Mouse (Mus musculus) forebrain, embryonic 13.5 days (tissue): ENCODE results near the gene Cntf. TPM values are rescaled to one million over a fixed set of nuclear protein-coding genes. Genes with fewer than 3 reads are reported as not detected.

Experiments used
- ATAC-seq: fragments of 200-750 bp; cut with Nextera tagmentation; 2 replicates; pipeline ENCODE4 v1.8.0; 2017
- H3K27ac ChIP-seq: fragments of 300-500 bp; sonication (generic); 2 replicates; pipeline ENCODE4 v1.5.1; 2015; ENCODE audit warnings: inconsistent platforms, mild to moderate bottlenecking, moderate library complexity
- H3K27me3 ChIP-seq: fragments of 300-500 bp; sonication (generic); 2 replicates; pipeline ENCODE4 v1.6.1; 2015; ENCODE audit warnings: mild to moderate bottlenecking, inconsistent platforms
- H3K36me3 ChIP-seq: fragments of 300-500 bp; sonication (generic); 2 replicates; pipeline ENCODE4 v1.6.1; 2015; ENCODE audit warnings: mild to moderate bottlenecking, inconsistent platforms; ENCODE audit not compliant: poor library complexity, severe bottlenecking
- H3K4me1 ChIP-seq: fragments of 300-500 bp; sonication (generic); 2 replicates; pipeline ENCODE4 v1.6.1; 2015; ENCODE audit warnings: inconsistent platforms
- H3K4me2 ChIP-seq: fragments of 300-500 bp; sonication (generic); 2 replicates; pipeline ENCODE4 v1.6.1; 2015; ENCODE audit warnings: inconsistent platforms, mild to moderate bottlenecking, moderate library complexity
- H3K4me3 ChIP-seq: fragments of 300-500 bp; sonication (generic); 2 replicates; pipeline ENCODE4 v1.5.1; 2015; ENCODE audit warnings: mild to moderate bottlenecking, inconsistent platforms
- H3K9ac ChIP-seq: fragments of 300-500 bp; sonication (generic); 2 replicates; pipeline ENCODE4 v1.6.1; 2015; ENCODE audit warnings: mild to moderate bottlenecking, inconsistent platforms
- H3K9me3 ChIP-seq: fragments of 300-500 bp; sonication (generic); replicated peaks from 2 replicates; pipeline ENCODE4 v1.6.1; 2016; ENCODE audit warnings: inconsistent platforms
- WGBS: fragments of 180-500 bp; shearing (Covaris S2); methylation state at CpG from one replicate; pipeline ENCODE4 v1.1.7; 2015; 5-methylcytosine and 5-hydroxymethylcytosine counted together
- polyA plus RNA-seq: library from polyadenylated mRNA; unstranded; fragments of >200 nt; fragmentation: Nextera tagmentation; extraction: Ambion mirVana; gene quantifications from 2 replicates; pipeline ENCODE4 v1.2.1, GENCODE M21; 2015

Gene Cntf
- polyA plus RNA-seq, 1 experiment from 2014 or later, result 2.3 TPM

DNA sequence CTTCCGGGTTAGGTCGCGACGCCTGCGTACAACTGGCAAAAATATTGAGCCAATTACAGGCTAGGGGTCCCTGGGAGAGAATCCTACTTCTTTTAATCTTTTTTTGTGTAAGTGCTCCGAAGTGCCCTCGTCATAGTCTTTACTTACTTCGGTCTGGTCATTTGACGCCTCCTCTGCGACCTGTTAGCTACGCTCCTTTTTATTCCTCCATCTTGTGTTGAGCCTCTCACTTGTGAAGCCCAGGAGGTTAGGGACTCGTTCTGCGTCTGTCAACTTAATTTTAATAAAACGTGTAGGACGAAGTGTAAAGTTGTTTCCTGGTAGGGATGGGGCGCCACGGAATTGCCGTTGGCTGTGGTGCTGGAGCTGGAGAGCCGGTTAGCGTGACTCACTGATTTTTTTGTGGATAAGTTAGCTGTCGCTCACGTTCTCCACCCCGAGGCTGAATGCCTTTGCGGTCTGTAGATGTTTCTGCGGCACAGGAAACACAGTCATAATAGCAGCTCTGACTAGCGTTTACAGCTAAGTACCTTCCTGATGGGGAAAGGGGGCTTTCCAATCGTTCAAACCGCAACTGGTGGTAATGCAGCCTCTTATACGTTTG is 31.0 kb upstream of the Cntf start:
- Histone ChIP-seq H3K27me3 (no peaks in the 10 kb centered on the region), H3K36me3 (no peaks in the 10 kb centered on the region), H3K4me1 (peaks cover 15% of the 10 kb centered on the region), H3K4me2 (peak overlapping the region; percentile 77), H3K27ac (peak overlapping the region; percentile 90), H3K4me3 (peak overlapping the region; percentile 95), H3K9me3 (no peaks in the 10 kb centered on the region), H3K9ac (peak overlapping the region; percentile 74)
- WGBS, result under 1% methylated on average over 29 of the region's 29 CpGs
- ATAC-seq, result peak; percentile 4

DNA sequence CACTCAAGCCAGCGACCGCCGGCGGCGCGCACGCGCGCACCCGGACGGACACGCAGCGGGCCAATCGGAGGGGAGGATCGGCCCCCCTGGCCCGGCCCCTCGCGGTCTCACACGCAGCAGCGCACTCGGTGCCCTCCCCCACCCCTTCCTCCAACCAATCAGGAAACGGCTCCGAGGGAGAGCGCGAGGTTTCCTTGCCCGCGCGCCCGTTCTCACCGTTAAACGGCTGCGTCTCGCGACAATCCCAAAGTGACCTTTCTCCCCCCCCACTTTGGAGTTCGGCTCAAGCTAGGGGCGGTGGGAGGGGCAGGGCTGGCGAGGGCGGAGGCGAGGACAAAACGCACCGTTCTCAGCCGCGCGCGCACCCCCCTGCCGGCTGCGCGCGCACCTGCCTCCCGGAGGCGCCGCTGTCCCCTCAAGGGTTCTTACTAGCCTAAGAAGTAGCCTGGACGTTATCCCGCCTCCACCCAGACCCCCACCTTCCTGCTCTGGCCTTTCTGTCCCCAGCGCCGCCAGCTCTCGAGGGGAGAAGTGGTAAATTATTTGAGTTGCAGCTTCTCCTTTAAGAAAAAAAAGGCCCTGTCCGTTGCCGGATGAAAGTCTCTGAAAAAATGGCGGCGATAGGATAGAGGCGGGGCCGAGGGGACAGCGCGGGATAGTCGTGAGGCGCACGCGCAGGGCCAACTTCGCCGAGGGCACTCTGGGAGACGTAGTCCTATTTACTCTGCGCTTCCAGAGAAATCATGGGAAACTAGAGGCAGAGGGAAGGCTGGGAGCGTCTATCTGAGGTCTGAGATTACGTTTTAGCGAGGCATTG is 30.3 kb upstream of the Cntf start, which contains the start of the genes Zfp91 and Lpxn:
Zfp91 (minus strand) TSS at position 616 of the 817 bp plus-strand sequence.
Lpxn (plus strand) TSS at position 683 of the 817 bp plus-strand sequence.
- under 1% methylated on average over 59 of the region's 76 CpGs for WGBS

DNA sequence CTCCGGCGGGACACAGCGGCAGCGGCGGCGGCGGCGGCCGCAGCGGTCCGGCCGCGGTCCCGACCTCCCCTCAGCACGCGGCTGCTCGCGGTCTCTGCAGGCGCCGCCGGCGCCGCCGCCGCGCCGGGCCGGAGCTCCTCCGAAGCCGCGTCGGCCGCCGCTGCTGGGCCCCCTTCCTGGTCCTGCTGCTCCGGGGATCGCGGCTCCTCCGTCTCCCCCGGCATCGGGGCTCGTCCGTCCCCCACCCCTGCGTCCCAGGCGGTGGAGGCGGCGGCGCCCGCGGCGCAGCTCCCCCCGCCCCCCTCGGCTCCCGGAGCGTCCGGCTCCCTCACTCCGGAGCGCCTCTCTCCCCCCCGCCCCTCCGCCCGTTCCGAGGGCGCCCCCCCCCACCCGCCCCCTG is 29.7 kb upstream of the Cntf start:
- no peaks in the 10 kb centered on the region for H3K9me3 ChIP-seq
- peak overlapping the region; percentile 95 for H3K4me3 ChIP-seq
- H3K9ac ChIP-seq, result peak overlapping the region; percentile 95
- no peaks in the 10 kb centered on the region for H3K27me3 ChIP-seq
- 1% methylated on average over 18 of the region's 63 CpGs for WGBS
- no peaks in the 10 kb centered on the region for H3K36me3 ChIP-seq
- H3K4me1 ChIP-seq, result peaks cover 20% of the 10 kb centered on the region
- ATAC-seq, result peak; percentile 44
- peak overlapping the region; percentile 99 for H3K27ac ChIP-seq
- peak overlapping the region; percentile 64 for H3K4me2 ChIP-seq

More for the DNA sequence above, 30.3 kb upstream of the Cntf start, which contains the start of the genes Zfp91 and Lpxn:
- Histone ChIP-seq H3K27ac (peak within 1 kb of the TSS; percentile 99), H3K4me3 (peak within 1 kb of the TSS; percentile 95), H3K36me3 (no peaks in the 10 kb centered on the region), H3K27me3 (no peaks in the 10 kb centered on the region), H3K4me2 (peak within 1 kb of the TSS; percentile 77), H3K9me3 (no peaks in the 10 kb centered on the region), H3K9ac (peak within 1 kb of the TSS; percentile 95), H3K4me1 (peaks cover 20% of the 10 kb centered on the region)
- peak; percentile 96 for ATAC-seq

DNA sequence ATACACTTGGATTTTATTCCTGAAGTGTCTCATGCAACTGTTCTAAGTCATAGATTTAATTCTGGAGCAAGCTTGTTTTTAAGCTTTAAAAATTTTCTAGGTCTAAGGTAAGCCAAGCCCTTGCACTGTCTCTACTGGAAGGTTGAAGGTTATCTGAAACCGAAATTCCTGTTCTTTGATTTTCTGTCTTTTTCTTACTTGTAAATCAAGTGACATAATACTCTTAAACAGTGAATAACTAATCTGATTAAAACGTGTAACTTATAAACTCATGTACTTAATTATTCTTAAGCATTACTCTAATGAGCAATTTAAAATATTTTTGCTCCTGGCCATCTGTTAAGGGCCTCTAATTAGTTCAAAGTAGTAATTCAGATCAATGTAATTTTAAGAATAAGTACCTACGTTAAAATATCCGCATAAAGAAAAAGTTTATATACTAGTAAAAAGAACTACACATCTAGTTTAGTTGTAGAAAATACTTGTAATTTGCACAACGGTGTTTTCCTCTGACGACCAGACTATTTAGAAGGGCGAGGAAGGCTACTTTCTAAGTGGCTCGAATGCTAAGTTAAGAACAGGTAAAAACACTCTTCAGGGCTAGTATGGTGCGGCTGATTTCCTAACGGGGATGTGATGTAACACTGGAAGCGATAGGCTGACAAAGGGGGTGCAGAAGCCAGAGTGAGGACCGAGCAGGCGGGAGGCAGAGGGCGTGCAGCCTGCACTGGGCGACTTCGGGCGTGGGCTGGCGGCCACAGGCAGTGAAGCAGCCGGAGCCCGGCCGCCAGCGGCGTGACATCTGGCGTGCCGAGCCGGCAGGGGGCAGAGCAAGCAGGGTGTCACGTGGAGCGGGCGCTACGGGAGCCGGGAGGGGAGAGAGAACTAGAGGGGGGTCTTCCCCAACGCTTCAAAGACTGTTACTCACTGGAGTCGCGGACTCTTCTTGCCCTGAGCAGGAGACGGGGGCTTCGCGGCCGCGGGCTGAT is 28.9 kb upstream of the Cntf start:
- Histone ChIP-seq H3K4me1 (peaks cover 20% of the 10 kb centered on the region), H3K27ac (peak overlapping the region; percentile 99), H3K9ac (peak overlapping the region; percentile 95), H3K27me3 (no peaks in the 10 kb centered on the region), H3K4me3 (peak overlapping the region; percentile 95), H3K9me3 (no peaks in the 10 kb centered on the region), H3K4me2 (peak overlapping the region; percentile 64), H3K36me3 (no peaks in the 10 kb centered on the region)
- under 1% methylated on average over 35 of the region's 39 CpGs for WGBS
- ATAC-seq, result peak; percentile 65

DNA sequence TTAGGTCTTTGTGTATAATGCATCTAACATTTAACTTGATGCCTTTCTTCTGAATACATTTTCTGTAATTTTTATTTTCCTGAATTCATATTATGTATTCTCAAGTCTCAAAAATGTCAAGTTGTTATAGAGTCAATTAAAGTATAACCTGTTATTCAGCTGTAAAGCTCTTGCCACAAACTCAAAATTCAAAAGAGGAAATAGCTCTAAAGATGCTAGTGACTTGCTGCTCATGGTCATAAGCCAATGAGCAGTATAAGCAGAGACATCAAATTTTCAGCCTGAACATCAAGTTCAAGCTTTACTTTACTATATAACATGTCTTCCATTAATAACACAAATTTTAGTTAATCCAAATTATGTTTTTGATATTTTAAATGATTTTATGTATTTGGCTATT is 26.9 kb upstream of the Cntf start:
- Histone ChIP-seq H3K36me3 (no peaks in the 10 kb centered on the region), H3K4me3 (no peak overlapping the region), H3K4me2 (no peak overlapping the region), H3K9me3 (no peaks in the 10 kb centered on the region), H3K27ac (no peak overlapping the region), H3K27me3 (no peaks in the 10 kb centered on the region), H3K9ac (no peak overlapping the region), H3K4me1 (peaks cover 20% of the 10 kb centered on the region)
- no peak for ATAC-seq

DNA sequence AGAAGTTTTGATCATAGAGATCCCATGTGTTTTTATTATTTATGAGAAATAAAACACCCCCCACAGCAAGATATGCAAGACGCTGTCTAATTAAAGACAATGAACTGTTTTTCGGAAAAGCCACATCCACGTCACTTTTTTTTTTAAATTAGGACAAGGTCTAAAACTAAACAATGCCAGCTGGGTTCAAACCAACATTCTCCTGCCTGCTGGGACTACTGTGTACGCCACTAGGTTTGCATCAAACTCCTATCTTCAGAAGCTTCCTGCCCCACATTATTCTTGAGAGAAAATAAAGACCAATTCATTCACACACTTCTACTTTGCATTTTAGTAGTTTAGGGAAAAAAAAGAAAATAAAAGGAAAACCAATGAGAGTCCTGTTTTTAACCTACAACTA is 22.3 kb upstream of the Cntf start:
- no peak overlapping the region for H3K9ac ChIP-seq
- H3K36me3 ChIP-seq, result no peaks in the 10 kb centered on the region
- no peak overlapping the region for H3K4me3 ChIP-seq
- no peaks in the 10 kb centered on the region for H3K9me3 ChIP-seq
- H3K4me1 ChIP-seq, result peaks cover 8% of the 10 kb centered on the region
- no peak for ATAC-seq
- H3K27ac ChIP-seq, result no peak overlapping the region
- WGBS, result 89% methylated on average over 4 of the region's 4 CpGs
- no peak overlapping the region for H3K4me2 ChIP-seq
- H3K27me3 ChIP-seq, result no peaks in the 10 kb centered on the region

DNA sequence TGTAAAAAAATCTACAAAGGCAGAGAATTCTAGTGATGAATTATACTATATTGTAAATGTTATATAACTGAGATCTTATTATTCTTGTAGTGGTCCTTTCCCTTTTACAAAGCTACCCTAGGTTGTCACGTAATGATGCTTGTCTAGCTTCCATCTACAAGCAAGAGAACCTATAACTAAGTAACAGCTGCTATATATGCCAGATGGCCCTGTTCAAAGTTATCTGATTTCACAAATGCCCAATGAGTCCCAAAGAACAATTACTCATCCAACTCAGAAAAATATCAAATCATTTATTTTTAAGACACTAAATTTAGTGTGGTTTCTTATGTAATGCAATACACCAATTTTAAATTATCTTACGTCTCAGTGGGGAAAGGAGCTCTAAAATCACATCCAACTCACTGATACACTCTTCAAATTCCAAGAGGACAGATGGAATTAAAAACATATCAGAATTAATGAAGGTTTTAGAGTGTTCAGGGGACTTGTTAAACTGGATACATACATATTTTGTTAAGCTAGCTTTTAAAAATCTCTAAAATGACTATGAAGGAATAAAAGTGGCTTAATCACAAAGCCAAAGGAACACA is 21.5 kb upstream of the Cntf start:
- 92% methylated on average over 2 of the region's 2 CpGs for WGBS
- H3K9me3 ChIP-seq, result no peaks in the 10 kb centered on the region
- no peak overlapping the region for H3K4me3 ChIP-seq
- H3K36me3 ChIP-seq, result no peaks in the 10 kb centered on the region
- no peak overlapping the region for H3K4me2 ChIP-seq
- no peaks in the 10 kb centered on the region for H3K27me3 ChIP-seq
- H3K4me1 ChIP-seq, result peaks cover 8% of the 10 kb centered on the region
- no peak overlapping the region for H3K9ac ChIP-seq
- no peak overlapping the region for H3K27ac ChIP-seq
- no peak for ATAC-seq

DNA sequence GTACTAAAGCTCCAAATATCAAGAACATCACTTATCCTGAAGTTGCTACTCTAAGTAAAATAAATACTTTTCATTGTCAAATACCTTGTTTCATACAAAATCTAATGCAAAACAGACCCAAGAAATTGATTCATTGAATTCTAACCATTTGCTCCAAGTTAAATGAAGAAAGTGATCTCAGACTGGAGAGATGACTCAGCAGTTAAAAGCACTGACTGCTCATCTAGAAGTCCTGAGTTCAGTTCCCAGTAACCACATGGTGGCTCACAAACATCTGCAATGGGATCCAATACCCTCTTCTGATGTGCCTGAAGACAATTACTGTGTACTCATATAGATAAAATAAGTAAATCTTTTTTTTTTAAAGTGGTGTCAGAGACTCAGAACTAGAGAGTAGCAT is 15.0 kb upstream of the Cntf start:
- no peaks in the 10 kb centered on the region for H3K27me3 ChIP-seq
- H3K9ac ChIP-seq, result no peak overlapping the region
- H3K9me3 ChIP-seq, result no peaks in the 10 kb centered on the region
- ATAC-seq, result no peak
- H3K27ac ChIP-seq, result no peak overlapping the region
- no peaks in the 10 kb centered on the region for H3K4me1 ChIP-seq
- no peak overlapping the region for H3K4me3 ChIP-seq
- H3K36me3 ChIP-seq, result peaks cover 17% of the 10 kb centered on the region
- H3K4me2 ChIP-seq, result no peak overlapping the region

DNA sequence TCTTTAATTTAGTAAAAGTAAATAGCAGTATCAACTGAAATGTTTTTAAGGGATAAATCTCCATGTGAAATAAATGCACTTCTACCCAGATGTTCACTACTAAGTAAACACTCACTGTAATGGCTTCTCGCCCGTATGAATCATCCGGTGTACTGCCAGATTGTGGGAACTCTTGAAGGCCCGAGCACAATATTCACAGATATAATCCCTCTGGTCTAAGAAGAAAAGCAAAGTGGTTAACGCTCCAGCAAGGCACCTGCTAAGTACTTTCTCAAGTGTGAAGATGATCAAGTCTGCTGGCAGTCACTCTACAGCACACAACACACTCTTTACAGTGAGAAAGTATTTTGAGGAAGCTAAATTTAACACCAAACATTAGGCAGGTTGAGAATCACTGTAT is 5.5 kb upstream of the Cntf start:
- no peak for ATAC-seq
- Histone ChIP-seq H3K36me3 (peaks cover 57% of the 10 kb centered on the region), H3K4me2 (no peak overlapping the region), H3K4me1 (peaks cover 5% of the 10 kb centered on the region; the same call in 1 of the 2 replicates), H3K27ac (no peak overlapping the region), H3K27me3 (no peaks in the 10 kb centered on the region), H3K9ac (no peak overlapping the region), H3K9me3 (no peaks in the 10 kb centered on the region), H3K4me3 (no peak overlapping the region)
- WGBS, result 87% methylated on average over 5 of the region's 5 CpGs

DNA sequence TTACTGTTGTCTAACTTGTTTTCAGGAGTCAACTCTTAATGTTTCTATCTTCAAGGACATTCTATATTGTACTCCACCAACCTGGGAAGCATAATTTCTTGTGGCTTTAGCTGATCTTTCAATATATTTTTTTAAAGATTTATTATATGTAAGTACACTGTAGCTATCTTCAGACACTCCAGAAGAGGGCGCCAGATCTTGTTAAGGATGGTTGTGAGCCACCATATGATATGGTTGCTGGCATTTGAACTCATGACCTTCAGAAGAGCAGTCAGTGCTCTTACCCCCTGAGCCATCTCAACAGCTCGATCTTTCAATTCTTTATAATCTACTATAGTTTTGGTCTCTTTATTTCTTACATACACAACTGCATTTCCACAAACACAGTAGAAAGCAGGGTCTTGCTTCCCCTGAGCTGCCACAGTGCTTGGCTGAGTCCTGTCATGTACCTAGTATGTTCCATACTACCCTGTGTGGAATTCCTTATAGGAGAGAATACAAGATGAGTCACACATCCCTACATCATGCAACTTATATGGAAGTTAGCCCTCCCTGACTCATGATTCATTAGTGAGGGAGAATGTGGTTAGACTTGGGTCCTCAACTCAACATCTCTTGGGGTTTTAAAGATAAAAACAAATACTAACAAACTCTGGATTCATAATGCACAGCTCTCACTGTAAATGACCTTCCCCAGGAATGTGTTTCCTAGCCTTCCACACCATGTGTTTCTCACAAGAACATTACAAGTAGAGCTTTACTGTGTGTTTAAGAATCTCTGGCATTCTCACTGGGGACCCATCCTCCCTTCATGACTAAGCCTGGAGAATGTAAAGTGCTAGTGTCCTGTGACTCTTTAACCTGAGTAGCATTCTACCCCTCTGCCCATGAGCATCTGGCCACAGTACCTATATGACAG is 3.0 kb downstream of the Cntf start:
- no peak overlapping the region for H3K4me2 ChIP-seq
- no peak for ATAC-seq

DNA sequence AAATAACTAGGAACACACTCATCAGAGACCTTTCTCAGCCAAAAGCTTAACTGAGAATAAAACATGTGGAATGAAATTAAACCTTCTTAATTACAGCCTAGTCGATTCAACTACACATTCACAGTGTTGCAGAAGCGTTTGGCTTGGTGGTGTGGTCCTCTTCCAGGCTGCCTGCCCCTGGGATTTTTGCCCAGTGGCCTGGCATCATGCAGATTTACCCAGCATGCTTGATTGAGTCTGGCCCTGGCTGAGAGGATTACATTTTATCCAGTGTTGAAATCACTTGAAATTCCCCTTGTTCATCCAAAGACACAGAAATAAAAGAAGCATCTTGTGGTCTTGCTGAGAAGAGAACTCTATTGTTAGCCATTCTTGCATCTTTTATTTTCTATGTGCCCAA is 5.8 kb downstream of the Cntf start:
- Histone ChIP-seq H3K36me3 (peaks cover 27% of the 10 kb centered on the region), H3K4me3 (no peak overlapping the region), H3K9me3 (no peaks in the 10 kb centered on the region), H3K4me2 (no peak overlapping the region), H3K27ac (no peak overlapping the region), H3K9ac (no peak overlapping the region), H3K4me1 (no peaks in the 10 kb centered on the region), H3K27me3 (no peaks in the 10 kb centered on the region)
- 35% methylated on average over 2 of the region's 2 CpGs for WGBS
- ATAC-seq, result peak; percentile 69

More for the DNA sequence above, 3.0 kb downstream of the Cntf start:
- H3K9ac ChIP-seq, result no peak overlapping the region
- peaks cover 9% of the 10 kb centered on the region; the same call in 1 of the 2 replicates for H3K4me1 ChIP-seq
- WGBS, result 52% methylated on average over 2 of the region's 2 CpGs
- peaks cover 43% of the 10 kb centered on the region for H3K36me3 ChIP-seq
- no peak overlapping the region for H3K4me3 ChIP-seq
- H3K27me3 ChIP-seq, result no peaks in the 10 kb centered on the region
- H3K27ac ChIP-seq, result no peak overlapping the region
- H3K9me3 ChIP-seq, result no peaks in the 10 kb centered on the region
